Mouse (Mus musculus): Measurements from ENCODE around the gene Ngrn. TPM values are rescaled to one million over a fixed set of nuclear protein-coding genes. Genes with fewer than 3 reads are reported as not detected.

The Ngrn gene
- polyA plus RNA-seq, 1 experiment from 2014 or later, result 66.9 TPM

- Histone ChIP-seq H3K9ac (replicated peaks; ENCODE audit: low read depth, low read length) (no peak overlapping the region), H3K4me1 (replicated peaks; ENCODE audit: control insufficient read depth, insufficient read depth, low read length) (peaks cover 18% of the 10 kb centered on the region), H3K4me3 (replicated peaks; ENCODE audit: low read length) (no peak overlapping the region), H3K9me3 (ENCODE audit: control insufficient read depth, low read length) (peaks cover 11% of the 10 kb centered on the region), H3K27ac (ENCODE audit: low read length) (no peak overlapping the region), H3K36me3 (ENCODE audit: control insufficient read depth, insufficient read depth) (peaks cover 47% of the 10 kb centered on the region), H3K27me3 (replicated peaks; ENCODE audit: control insufficient read depth, insufficient read depth, low read length) (no peaks in the 10 kb centered on the region), H3K4me2 (ENCODE audit: low read length) (no peak overlapping the region)
- WGBS, result 95% methylated on average over 2 of the region's 2 CpGs
- no peak for ATAC-seq
These were observed 12.4 kb downstream of the Ngrn start for GRCm38 (mm10) chr7:80273456-80273855.

GRCm38 (mm10) chr7:80276374-80276773 is 15.4 kb downstream of the Ngrn start:
- Histone ChIP-seq H3K4me2 (ENCODE audit: low read length) (no peak overlapping the region), H3K27ac (ENCODE audit: low read length) (no peak overlapping the region), H3K4me3 (replicated peaks; ENCODE audit: low read length) (no peak overlapping the region), H3K9ac (replicated peaks; ENCODE audit: low read depth, low read length) (no peak overlapping the region), H3K36me3 (ENCODE audit: control insufficient read depth, insufficient read depth) (peaks cover 57% of the 10 kb centered on the region), H3K27me3 (replicated peaks; ENCODE audit: control insufficient read depth, insufficient read depth, low read length) (no peaks in the 10 kb centered on the region), H3K4me1 (replicated peaks; ENCODE audit: control insufficient read depth, insufficient read depth, low read length) (peaks cover under 1% of the 10 kb centered on the region; the same call in 1 of the 2 replicates), H3K9me3 (ENCODE audit: control insufficient read depth, low read length) (peaks cover 11% of the 10 kb centered on the region)
- ATAC-seq, result no peak
- 99% methylated on average over 4 of the region's 4 CpGs for WGBS

GRCm38 (mm10) chr7:80280032-80280431 is 19.0 kb downstream of the Ngrn start:
- H3K9me3 ChIP-seq (ENCODE audit: control insufficient read depth, low read length), result peaks cover 1% of the 10 kb centered on the region; the same call in 1 of the 2 replicates
- no peaks in the 10 kb centered on the region for H3K4me1 ChIP-seq (replicated peaks; ENCODE audit: control insufficient read depth, insufficient read depth, low read length)
- H3K4me3 ChIP-seq (replicated peaks; ENCODE audit: low read length), result no peak overlapping the region
- peaks cover 59% of the 10 kb centered on the region for H3K36me3 ChIP-seq (ENCODE audit: control insufficient read depth, insufficient read depth)
- H3K4me2 ChIP-seq (ENCODE audit: low read length), result no peak overlapping the region
- 86% methylated on average over 10 of the region's 10 CpGs for WGBS
- no peak overlapping the region for H3K9ac ChIP-seq (replicated peaks; ENCODE audit: low read depth, low read length)
- no peak for ATAC-seq
- H3K27ac ChIP-seq (ENCODE audit: low read length), result no peak overlapping the region
- H3K27me3 ChIP-seq (replicated peaks; ENCODE audit: control insufficient read depth, insufficient read depth, low read length), result no peaks in the 10 kb centered on the region

GRCm38 (mm10) chr7:80280998-80281397 is 20.0 kb downstream of the Ngrn start:
- H3K36me3 ChIP-seq (ENCODE audit: control insufficient read depth, insufficient read depth), result peaks cover 56% of the 10 kb centered on the region

GRCm38 (mm10) chr7:80281646-80282045 is 20.6 kb downstream of the Ngrn start:
- Histone ChIP-seq H3K36me3 (ENCODE audit: control insufficient read depth, insufficient read depth) (peaks cover 52% of the 10 kb centered on the region), H3K27ac (ENCODE audit: low read length) (no peak overlapping the region), H3K9ac (replicated peaks; ENCODE audit: low read depth, low read length) (no peak overlapping the region), H3K27me3 (replicated peaks; ENCODE audit: control insufficient read depth, insufficient read depth, low read length) (no peaks in the 10 kb centered on the region), H3K4me1 (replicated peaks; ENCODE audit: control insufficient read depth, insufficient read depth, low read length) (no peaks in the 10 kb centered on the region), H3K4me2 (ENCODE audit: low read length) (no peak overlapping the region), H3K9me3 (ENCODE audit: control insufficient read depth, low read length) (no peaks in the 10 kb centered on the region), H3K4me3 (replicated peaks; ENCODE audit: low read length) (no peak overlapping the region)
- 86% methylated on average over 3 of the region's 3 CpGs for WGBS
- no peak for ATAC-seq

More at GRCm38 (mm10) chr7:80280998-80281397, 20.0 kb downstream of the Ngrn start:
- no peak overlapping the region for H3K4me2 ChIP-seq (ENCODE audit: low read length)
- no peak overlapping the region for H3K9ac ChIP-seq (replicated peaks; ENCODE audit: low read depth, low read length)
- no peak for ATAC-seq
- no peaks in the 10 kb centered on the region for H3K9me3 ChIP-seq (ENCODE audit: control insufficient read depth, low read length)
- no peaks in the 10 kb centered on the region for H3K4me1 ChIP-seq (replicated peaks; ENCODE audit: control insufficient read depth, insufficient read depth, low read length)
- no peaks in the 10 kb centered on the region for H3K27me3 ChIP-seq (replicated peaks; ENCODE audit: control insufficient read depth, insufficient read depth, low read length)
- no peak overlapping the region for H3K4me3 ChIP-seq (replicated peaks; ENCODE audit: low read length)
- H3K27ac ChIP-seq (ENCODE audit: low read length), result no peak overlapping the region
- 91% methylated on average over 2 of the region's 2 CpGs for WGBS

- no peak overlapping the region for H3K27ac ChIP-seq (ENCODE audit: low read length)
- no peak overlapping the region for H3K4me3 ChIP-seq (replicated peaks; ENCODE audit: low read length)
- no peak for ATAC-seq
- no peaks in the 10 kb centered on the region for H3K27me3 ChIP-seq (replicated peaks; ENCODE audit: control insufficient read depth, insufficient read depth, low read length)
- no peaks in the 10 kb centered on the region for H3K4me1 ChIP-seq (replicated peaks; ENCODE audit: control insufficient read depth, insufficient read depth, low read length)
- H3K36me3 ChIP-seq (ENCODE audit: control insufficient read depth, insufficient read depth), result peaks cover 54% of the 10 kb centered on the region
- H3K9ac ChIP-seq (replicated peaks; ENCODE audit: low read depth, low read length), result no peak overlapping the region
- WGBS, result 88% methylated on average over 3 of the region's 3 CpGs
- H3K4me2 ChIP-seq (ENCODE audit: low read length), result no peak overlapping the region
- H3K9me3 ChIP-seq (ENCODE audit: control insufficient read depth, low read length), result no peaks in the 10 kb centered on the region
These were observed 22.4 kb downstream of the Ngrn start for GRCm38 (mm10) chr7:80283226-80283918.

GRCm38 (mm10) chr7:80284391-80284790 is 23.4 kb downstream of the Ngrn start:
- Histone ChIP-seq H3K27ac (ENCODE audit: low read length) (no peak overlapping the region), H3K9me3 (ENCODE audit: control insufficient read depth, low read length) (no peaks in the 10 kb centered on the region), H3K4me3 (replicated peaks; ENCODE audit: low read length) (no peak overlapping the region), H3K4me2 (ENCODE audit: low read length) (no peak overlapping the region), H3K36me3 (ENCODE audit: control insufficient read depth, insufficient read depth) (peaks cover 51% of the 10 kb centered on the region), H3K9ac (replicated peaks; ENCODE audit: low read depth, low read length) (no peak overlapping the region), H3K4me1 (replicated peaks; ENCODE audit: control insufficient read depth, insufficient read depth, low read length) (no peaks in the 10 kb centered on the region), H3K27me3 (replicated peaks; ENCODE audit: control insufficient read depth, insufficient read depth, low read length) (no peaks in the 10 kb centered on the region)
- ATAC-seq, result no peak
- 89% methylated on average over 5 of the region's 5 CpGs for WGBS

- Histone ChIP-seq H3K9me3 (ENCODE audit: control insufficient read depth, low read length) (no peaks in the 10 kb centered on the region), H3K36me3 (ENCODE audit: control insufficient read depth, insufficient read depth) (peaks cover 46% of the 10 kb centered on the region), H3K4me3 (replicated peaks; ENCODE audit: low read length) (no peak overlapping the region), H3K9ac (replicated peaks; ENCODE audit: low read depth, low read length) (no peak overlapping the region), H3K27me3 (replicated peaks; ENCODE audit: control insufficient read depth, insufficient read depth, low read length) (no peaks in the 10 kb centered on the region), H3K27ac (ENCODE audit: low read length) (no peak overlapping the region), H3K4me2 (ENCODE audit: low read length) (no peak overlapping the region), H3K4me1 (replicated peaks; ENCODE audit: control insufficient read depth, insufficient read depth, low read length) (no peaks in the 10 kb centered on the region)
- WGBS, result 94% methylated on average over 6 of the region's 6 CpGs
- ATAC-seq, result no peak
These were observed 24.7 kb downstream of the Ngrn start for GRCm38 (mm10) chr7:80285725-80286124.

- H3K27me3 ChIP-seq (replicated peaks; ENCODE audit: control insufficient read depth, insufficient read depth, low read length), result no peaks in the 10 kb centered on the region
- peaks cover 42% of the 10 kb centered on the region for H3K36me3 ChIP-seq (ENCODE audit: control insufficient read depth, insufficient read depth)
- ATAC-seq, result no peak
- H3K4me1 ChIP-seq (replicated peaks; ENCODE audit: control insufficient read depth, insufficient read depth, low read length), result no peaks in the 10 kb centered on the region
- 87% methylated on average over 10 of the region's 10 CpGs for WGBS
- no peak overlapping the region for H3K4me2 ChIP-seq (ENCODE audit: low read length)
- no peak overlapping the region for H3K9ac ChIP-seq (replicated peaks; ENCODE audit: low read depth, low read length)
- no peak overlapping the region for H3K4me3 ChIP-seq (replicated peaks; ENCODE audit: low read length)
- H3K27ac ChIP-seq (ENCODE audit: low read length), result no peak overlapping the region
- H3K9me3 ChIP-seq (ENCODE audit: control insufficient read depth, low read length), result no peaks in the 10 kb centered on the region
These were observed 26.7 kb downstream of the Ngrn start for GRCm38 (mm10) chr7:80287736-80288135.

All from forebrain, embryonic 16.5 days (tissue).